Mouse (Mus musculus) frontal cortex, adult (tissue): Measurements from ENCODE around the gene Paics.

ENCODE experiments used
- ATAC-seq: cut with Nextera tagmentation; 2 replicates; pipeline ENCODE4 v1.9.2; 2017; ENCODE audit warnings: mild to moderate bottlenecking, moderate library complexity, mixed read lengths; ENCODE audit not compliant: low TSS enrichment

Paics gene

GRCm38 (mm10) chr5:77010352-77010751 is 59.2 kb downstream of the Paics start:
- no peak for ATAC-seq

GRCm38 (mm10) chr5:77011082-77011481 is 60.0 kb downstream of the Paics start:
- no peak for ATAC-seq

- ATAC-seq = no peak
These were observed 62.1 kb downstream of the Paics start for GRCm38 (mm10) chr5:77013171-77013570.

- peak; percentile 99 for ATAC-seq
These were observed 64.7 kb downstream of the Paics start, which contains the start of gene Thegl for GRCm38 (mm10) chr5:77015544-77016482. TSS of gene Thegl (plus strand) at chr5:77016023.
